7 mouse cellular contexts compared by ENCODE assay signal in the genomic region with DNA sequence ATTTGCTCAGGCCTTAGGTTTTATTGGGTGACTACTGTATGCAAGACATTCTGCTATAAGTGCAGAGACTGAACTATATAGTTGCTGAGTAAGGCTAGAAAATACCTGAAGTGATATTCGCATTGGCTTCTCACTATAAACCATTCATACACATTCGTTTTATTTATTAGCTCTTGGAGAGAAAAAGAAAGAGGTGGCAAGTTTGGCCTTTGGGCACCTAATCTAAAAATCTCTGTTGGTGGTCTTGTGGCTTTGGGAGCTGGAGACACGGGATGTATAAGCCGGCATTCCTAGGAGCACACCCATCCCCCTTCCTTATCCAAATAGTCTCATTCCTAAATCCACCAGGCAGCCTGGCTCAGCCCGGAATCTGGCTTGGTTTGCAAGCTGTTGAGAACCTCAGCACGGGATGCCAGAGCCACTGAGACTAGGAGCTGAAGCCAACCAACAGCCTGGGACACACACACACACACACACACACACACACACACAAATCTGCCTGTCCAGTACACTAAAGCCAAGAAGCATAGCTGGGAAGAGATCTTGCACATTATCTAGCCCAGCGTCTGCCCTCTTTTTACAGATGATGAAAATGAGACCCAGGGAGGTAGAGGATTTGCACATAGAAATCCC. TPM values are rescaled to one million over a fixed set of nuclear protein-coding genes. Genes with fewer than 3 reads are reported as not detected.
A peak's percentile ranks its signal among the peaks of the same experiment; 100 is the strongest.
DNase-seq lines count a peak whose midpoint lies in the region; ATAC-seq and TF ChIP-seq lines count a peak whose summit lies in the region.

No protein-coding gene starts in this region.

- 80% methylated on average over 7 of the region's 7 CpGs for WGBS in bone marrow, adult 2 months
- 5% methylated on average over 7 of the region's 7 CpGs for WGBS in intestine, embryonic 15.5 days
- WGBS in limb, embryonic 12.5 days, result 10% methylated on average over 7 of the region's 7 CpGs
- 4% methylated on average over 7 of the region's 7 CpGs for WGBS in midbrain, embryonic 14.5 days

- DNase-seq in gastrocnemius, postnatal 14 days, result peak; percentile 63
- DNase-seq in midbrain, embryonic 14.5 days, result peak; percentile 79

- no peak for ATAC-seq in intestine, embryonic 15.5 days
- ATAC-seq in limb, embryonic 12.5 days (ENCODE audit: insufficient number of reproducible peaks, insufficient read depth, low FRiP score, low TSS enrichment, low read depth), result no peak
- ATAC-seq in midbrain, embryonic 14.5 days (ENCODE audit: low FRiP score, low TSS enrichment), result no peak
- no peak for ATAC-seq in megakaryocyte-erythroid progenitor cell, adult 5-6 weeks (replicated peaks; ENCODE audit: low FRiP score, low TSS enrichment, poor library complexity, severe bottlenecking)

- peak overlapping the region; percentile 89 for H3K9ac ChIP-seq in intestine, embryonic 15.5 days
- peak overlapping the region; percentile 98 for H3K9ac ChIP-seq in limb, embryonic 12.5 days (replicated peaks)
- peak overlapping the region; percentile 99 for H3K9ac ChIP-seq in midbrain, embryonic 14.5 days (replicated peaks; ENCODE audit: low read length)

- no peaks in the 10 kb centered on the region for H3K36me3 ChIP-seq in intestine, embryonic 15.5 days
- H3K36me3 ChIP-seq in limb, embryonic 12.5 days, result peaks cover 17% of the 10 kb centered on the region
- H3K36me3 ChIP-seq in midbrain, embryonic 14.5 days (ENCODE audit: control insufficient read depth, insufficient read depth, low read length), result peaks cover 10% of the 10 kb centered on the region

- no peak for TF ChIP-seq POLR2A in bone marrow, adult 2 months (IDR thresholded peaks at IDR 0.05; ENCODE audit: borderline replicate concordance, control insufficient read depth, low read depth, low read length)
- no peak for TF ChIP-seq POLR2A in cortical plate, adult 2 months (IDR thresholded peaks at IDR 0.05; ENCODE audit: extremely low read depth, insufficient read depth, low read length)

- no peak for TF ChIP-seq CTCF in bone marrow, adult 2 months (IDR thresholded peaks at IDR 0.05; ENCODE audit: control insufficient read depth, insufficient read depth, low read length)
- no peak for TF ChIP-seq CTCF in cortical plate, adult 2 months (IDR thresholded peaks at IDR 0.05; ENCODE audit: extremely low read depth, insufficient read depth, low read length)

- no peak overlapping the region for H3K27ac ChIP-seq in bone marrow, adult 2 months (ENCODE audit: control insufficient read depth, insufficient read depth, low read depth, low read length, poor library complexity)
- H3K27ac ChIP-seq in cortical plate, adult 2 months (ENCODE audit: insufficient read depth, low read length), result no peak overlapping the region
- H3K27ac ChIP-seq in intestine, embryonic 15.5 days, result peak overlapping the region; percentile 93
- peak overlapping the region; percentile 91 for H3K27ac ChIP-seq in limb, embryonic 12.5 days
- peak overlapping the region; percentile 93 for H3K27ac ChIP-seq in midbrain, embryonic 14.5 days (replicated peaks; ENCODE audit: low read depth, low read length)

- H3K4me3 ChIP-seq in bone marrow, adult 2 months (replicated peaks; ENCODE audit: control insufficient read depth, low read depth, low read length), result peak overlapping the region; percentile 30
- H3K4me3 ChIP-seq in cortical plate, adult 2 months (ENCODE audit: insufficient read depth, low read length), result peak overlapping the region; percentile 89
- peak overlapping the region; percentile 86 for H3K4me3 ChIP-seq in intestine, embryonic 15.5 days (replicated peaks)
- peak overlapping the region; percentile 95 for H3K4me3 ChIP-seq in limb, embryonic 12.5 days (replicated peaks)
- peak overlapping the region; percentile 98 for H3K4me3 ChIP-seq in midbrain, embryonic 14.5 days (replicated peaks; ENCODE audit: low read depth, low read length)

- no peaks in the 10 kb centered on the region for H3K4me1 ChIP-seq in bone marrow, adult 2 months (ENCODE audit: control insufficient read depth, insufficient read depth, low read length)
- H3K4me1 ChIP-seq in cortical plate, adult 2 months (ENCODE audit: control insufficient read depth, insufficient read depth, low read length), result no peaks in the 10 kb centered on the region
- peaks cover 22% of the 10 kb centered on the region for H3K4me1 ChIP-seq in intestine, embryonic 15.5 days (replicated peaks)
- H3K4me1 ChIP-seq in limb, embryonic 12.5 days (replicated peaks), result peaks cover 51% of the 10 kb centered on the region
- H3K4me1 ChIP-seq in midbrain, embryonic 14.5 days (ENCODE audit: control insufficient read depth, insufficient read depth, low read length), result peaks cover 41% of the 10 kb centered on the region

- intact Hi-C loops in gastrocnemius, postnatal 14 days (cut with DNase I; ENCODE audit: low total_unique reads), result no loop called here

- H3K4me2 ChIP-seq in intestine, embryonic 15.5 days (replicated peaks), result peak overlapping the region; percentile 61
- peak overlapping the region; percentile 74 for H3K4me2 ChIP-seq in limb, embryonic 12.5 days
- peak overlapping the region; percentile 73 for H3K4me2 ChIP-seq in midbrain, embryonic 14.5 days (ENCODE audit: low read length)

- no peaks in the 10 kb centered on the region for H3K27me3 ChIP-seq in intestine, embryonic 15.5 days (replicated peaks)
- no peaks in the 10 kb centered on the region for H3K27me3 ChIP-seq in limb, embryonic 12.5 days
- no peaks in the 10 kb centered on the region for H3K27me3 ChIP-seq in midbrain, embryonic 14.5 days (ENCODE audit: control insufficient read depth, insufficient read depth, low read length)

- H3K9me3 ChIP-seq in intestine, embryonic 15.5 days, result no peaks in the 10 kb centered on the region
- no peaks in the 10 kb centered on the region for H3K9me3 ChIP-seq in limb, embryonic 12.5 days
- no peaks in the 10 kb centered on the region for H3K9me3 ChIP-seq in midbrain, embryonic 14.5 days (ENCODE audit: control insufficient read depth, low read length)

RNA-seq across cellular contexts. Expression of gene Rnd3, which starts 3.0 kb away (rescaled TPM):
- polyA plus RNA-seq in bone marrow, adult 2 months (2011; ENCODE audit: insufficient read depth, insufficient read length, low replicate concordance, missing spikeins), result 4.2 and 9.9 TPM in 2 replicates
- polyA plus RNA-seq in cortical plate, adult 2 months (2012; rRNA removed), result 10.4 and 10.5 TPM in 2 replicates
- 10 to 100 TPM in 1 of 2 experiments, 1 to 10 TPM in 1; 9.9 to 14.0 TPM for total RNA-seq in gastrocnemius, postnatal 14 days (2021)
- polyA plus RNA-seq in intestine, embryonic 15.5 days (2015; fragmentation: Nextera tagmentation; extraction: Ambion mirVana), result 58.9 and 69.4 TPM in 2 replicates
- 142 and 150 TPM in 2 replicates for polyA plus RNA-seq in limb, embryonic 12.5 days (2016; fragmentation: Nextera tagmentation; extraction: Ambion mirVana)
- polyA plus RNA-seq in midbrain, embryonic 14.5 days (2014; fragmentation: Nextera tagmentation; extraction: Ambion mirVana), result 210 and 322 TPM in 2 replicates
- not detected in 2 replicates for total RNA-seq in megakaryocyte-erythroid progenitor cell, adult 5-6 weeks (2014; fragmentation: Nextera tagmentation)
- 0.99 and 2.3 TPM in 2 replicates for total RNA-seq in megakaryocyte-erythroid progenitor cell, adult 5-6 weeks (2017)

Comparison
In these comparisons a context has a peak if more than half of its experiments do, and no peak if none do; other contexts are left out.
1. H3K27ac ChIP-seq: peak in intestine, embryonic 15.5 days (single experiment), limb, embryonic 12.5 days (single experiment) and midbrain, embryonic 14.5 days (single experiment); none in bone marrow, adult 2 months (single experiment) and cortical plate, adult 2 months (single experiment).
2. H3K4me3 ChIP-seq: peak in every context shown above with its lines; median percentile 98 in midbrain, embryonic 14.5 days; 95 in limb, embryonic 12.5 days; 89 in cortical plate, adult 2 months; 86 in intestine, embryonic 15.5 days; 30 in bone marrow, adult 2 months.
3. Peak in every context shown above with its lines, with median percentiles within 50 percentile points of each other: H3K4me2 ChIP-seq and H3K9ac ChIP-seq.